Mouse (Mus musculus) layer of hippocampus, postnatal 36 days (tissue): Measurements from ENCODE around the gene Cacna2d4. TPM values are rescaled to one million over a fixed set of nuclear protein-coding genes. Genes with fewer than 3 reads are reported as not detected.
"Not testable (repeated sequence)": the region's sequence is repeated elsewhere in the genome, so short reads cannot be mapped to it uniquely, and the experiment has no call there.

Source experiments
- DNase-seq, 2 experiments: peaks; one replicate each; pipeline ENCODE4 v3.0.0; 2022
- total RNA-seq, 2 experiments: library from RNA; stranded (reverse); gene quantifications; 2 replicates each; pipeline ENCODE4 v1.2.3; 2021

The Cacna2d4 gene
- total RNA-seq, 2 experiments from 2014 or later = 0.78 to 1.4 TPM

GRCm38 (mm10) chr6:119347813-119348212, 111.5 kb downstream of the Cacna2d4 start:
- no peak for DNase-seq

DNA sequence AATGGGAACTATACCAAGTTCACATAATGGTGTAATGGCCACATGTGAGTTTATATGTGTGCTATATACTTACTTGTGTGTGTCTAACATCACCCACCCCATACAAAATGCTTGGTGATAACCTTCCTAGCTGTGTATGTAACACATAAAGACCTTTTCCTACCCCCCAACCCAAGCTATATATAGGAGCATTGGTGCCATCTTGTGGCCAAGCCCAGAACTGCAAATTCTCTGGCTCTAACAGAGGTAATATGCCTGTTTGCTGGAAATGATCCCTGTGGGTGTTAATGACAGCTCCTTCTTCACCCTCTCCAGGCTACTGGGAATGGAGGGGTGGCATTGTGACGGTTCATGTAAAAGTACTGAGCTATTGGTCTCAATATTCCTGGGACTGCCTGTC, 111.9 kb downstream of the Cacna2d4 start:
- peak; percentile 78 to 79 for DNase-seq

- no peak for DNase-seq
These were observed 114.4 kb downstream of the Cacna2d4 start for GRCm38 (mm10) chr6:119350703-119351198.

GRCm38 (mm10) chr6:119351656-119352055, 115.3 kb downstream of the Cacna2d4 start:
- DNase-seq = no peak

DNA sequence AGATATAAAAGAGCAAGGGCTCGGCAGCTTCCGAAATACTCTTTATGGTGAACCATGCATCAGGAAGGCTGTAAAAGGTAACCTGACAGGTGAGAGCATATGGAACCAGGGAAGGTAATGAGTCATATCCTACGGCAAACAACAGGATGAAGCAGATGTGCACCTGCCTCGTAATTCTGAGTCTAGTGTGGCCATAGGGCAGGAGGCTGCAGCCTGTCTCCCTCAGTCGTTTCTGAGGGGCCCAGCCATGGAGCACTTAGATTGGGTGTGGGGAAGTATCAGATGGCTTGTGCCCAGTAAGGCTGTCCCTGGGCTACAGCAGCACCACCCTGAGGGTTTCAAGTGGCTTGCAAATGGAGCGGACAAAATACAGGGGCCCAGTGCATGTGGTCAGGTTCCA, 116.2 kb downstream of the Cacna2d4 start:
- no peak for DNase-seq

- no peak for DNase-seq
These were observed 121.8 kb downstream of the Cacna2d4 start for GRCm38 (mm10) chr6:119358020-119358571.

- DNase-seq = not testable (repeated sequence)
These were observed 123.9 kb downstream of the Cacna2d4 start for GRCm38 (mm10) chr6:119360250-119360649.

GRCm38 (mm10) chr6:119360925-119361702, 124.8 kb downstream of the Cacna2d4 start:
- DNase-seq = no peak

DNA sequence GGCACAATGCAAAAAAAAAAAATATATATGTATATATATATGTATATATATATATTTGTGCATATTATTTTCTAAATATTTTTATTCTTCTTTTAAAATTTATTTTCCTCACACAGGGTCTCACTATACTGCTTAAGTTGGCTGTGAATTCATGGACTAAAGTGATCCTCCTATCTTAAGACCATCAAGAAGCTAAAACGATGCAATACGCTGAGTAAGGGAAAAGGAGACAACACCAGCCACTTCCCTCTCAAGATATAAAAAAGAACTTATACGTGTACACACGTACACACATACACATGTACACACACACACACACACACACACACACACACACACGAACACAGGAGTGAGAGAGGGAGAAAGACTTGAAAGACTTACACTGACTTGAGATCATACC, 127.3 kb downstream of the Cacna2d4 start:
- no peak for DNase-seq

DNA sequence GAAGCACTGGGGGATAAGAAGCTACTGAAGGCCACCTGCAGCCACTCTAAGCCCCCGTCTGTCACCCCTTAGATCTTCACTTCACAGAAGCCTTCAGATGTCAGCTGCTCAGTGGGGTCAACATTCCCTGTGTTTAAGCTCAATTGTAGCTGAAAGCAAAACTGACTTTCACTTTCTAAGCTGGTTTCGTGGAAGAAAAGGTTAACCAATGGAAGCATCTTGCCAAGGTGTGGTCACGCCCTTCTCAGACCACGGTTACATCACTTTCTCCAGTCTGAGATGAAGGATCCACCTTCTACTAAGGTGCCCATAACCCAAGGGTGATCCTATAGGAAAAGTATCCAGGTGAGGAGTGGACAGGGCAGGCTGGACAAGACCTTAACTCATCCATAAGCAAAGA, 130.5 kb downstream of the Cacna2d4 start:
- DNase-seq = not testable (repeated sequence)

- no peak for DNase-seq
These were observed 131.1 kb downstream of the Cacna2d4 start for GRCm38 (mm10) chr6:119367382-119367781.

- no peak for DNase-seq
These were observed 135.3 kb downstream of the Cacna2d4 start for GRCm38 (mm10) chr6:119371624-119372023.

- DNase-seq = no peak
These were observed 135.9 kb downstream of the Cacna2d4 start for GRCm38 (mm10) chr6:119372237-119372636.

DNA sequence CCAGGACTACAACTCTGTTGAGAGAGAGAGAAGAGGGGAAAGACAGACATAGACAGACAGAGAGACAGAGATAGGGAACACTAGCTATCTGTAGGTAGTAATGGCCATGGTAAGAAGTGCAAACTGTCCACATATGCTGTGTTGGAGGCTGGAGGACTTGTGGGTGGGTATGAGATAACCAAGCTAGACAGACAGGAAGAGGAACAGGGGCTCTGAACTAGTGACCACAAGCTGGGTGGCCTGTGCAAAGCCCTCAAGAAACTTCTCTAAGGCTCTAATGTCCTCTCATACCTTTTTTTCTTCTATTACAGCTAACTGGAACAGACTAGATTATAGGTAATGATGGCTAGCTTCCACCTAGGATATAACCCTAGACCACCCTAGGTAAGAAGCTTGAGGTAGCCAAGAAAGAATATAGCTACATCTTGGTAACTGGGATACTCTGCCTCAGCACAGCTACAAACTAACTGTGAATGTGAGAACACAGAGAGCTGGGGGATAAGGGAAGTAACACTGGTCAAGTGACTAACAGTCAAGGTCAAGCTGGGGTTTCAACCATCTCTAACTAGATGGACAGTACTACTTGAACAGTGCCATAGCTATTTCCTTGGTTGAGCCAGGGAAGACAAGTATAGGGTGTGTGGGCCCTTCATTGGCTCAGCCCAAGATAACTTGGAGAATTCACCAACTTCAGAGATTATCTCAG, 136.8 kb downstream of the Cacna2d4 start:
- DNase-seq = no peak

- DNase-seq = no peak
These were observed 138.7 kb downstream of the Cacna2d4 start for GRCm38 (mm10) chr6:119375035-119375434.

DNA sequence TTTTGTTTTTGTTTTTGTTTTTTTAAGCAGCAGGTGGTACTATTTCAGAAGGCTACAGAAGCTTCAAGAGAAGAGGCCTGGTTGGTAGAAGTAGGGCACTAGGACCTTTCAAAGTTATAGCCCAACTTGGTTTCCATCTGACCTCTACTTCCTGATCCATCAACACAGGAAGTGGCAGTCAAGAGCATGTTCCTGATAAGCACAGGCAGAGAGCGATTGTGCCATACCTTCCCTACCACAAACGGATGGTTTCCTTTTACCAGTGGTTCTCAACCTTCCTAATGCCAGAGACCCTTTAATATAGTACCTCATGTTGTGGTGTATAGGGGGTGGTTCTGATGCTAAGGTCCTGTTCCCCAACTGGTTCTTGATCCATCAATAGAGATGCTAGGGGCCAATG, 141.3 kb downstream of the Cacna2d4 start:
- DNase-seq = no peak

DNA sequence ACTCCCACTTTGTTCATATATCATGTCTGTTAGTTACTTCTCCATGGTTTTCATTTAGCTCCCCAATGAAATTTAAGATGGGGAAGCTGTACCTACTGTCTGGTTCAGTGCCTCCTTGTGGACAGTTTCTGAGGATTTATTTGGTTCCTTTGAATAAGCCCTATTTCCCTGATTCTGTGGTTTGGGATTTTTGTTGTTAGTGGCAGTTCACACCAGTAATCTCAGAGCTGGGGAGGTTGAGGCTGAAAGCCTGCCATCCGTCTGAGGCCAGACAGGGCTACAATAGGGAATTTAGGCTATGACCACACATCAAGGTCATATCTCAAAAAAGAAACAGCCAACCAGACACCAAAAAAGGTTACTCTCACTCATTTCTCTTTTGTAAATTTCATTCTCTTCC, 142.3 kb downstream of the Cacna2d4 start:
- DNase-seq = no peak

DNA sequence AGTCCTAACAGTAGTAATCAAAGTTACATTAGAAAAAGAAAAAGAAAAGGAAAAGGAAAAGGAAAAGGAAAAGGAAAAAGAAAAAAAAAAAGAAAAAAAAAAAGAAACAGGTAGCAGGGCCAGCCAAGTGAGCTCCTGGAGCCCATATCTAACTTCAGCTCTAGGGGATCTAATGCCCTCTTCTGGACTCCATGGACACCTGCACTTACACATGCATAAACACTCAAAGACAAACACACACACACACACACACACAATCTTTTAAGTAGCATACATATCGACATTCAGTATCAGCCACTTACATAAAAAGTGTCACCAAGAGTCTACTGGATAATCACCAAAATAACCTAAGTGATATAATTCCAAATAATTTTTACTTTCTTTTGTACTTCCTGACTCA, 149.3 kb downstream of the Cacna2d4 start:
- DNase-seq = no peak

DNA sequence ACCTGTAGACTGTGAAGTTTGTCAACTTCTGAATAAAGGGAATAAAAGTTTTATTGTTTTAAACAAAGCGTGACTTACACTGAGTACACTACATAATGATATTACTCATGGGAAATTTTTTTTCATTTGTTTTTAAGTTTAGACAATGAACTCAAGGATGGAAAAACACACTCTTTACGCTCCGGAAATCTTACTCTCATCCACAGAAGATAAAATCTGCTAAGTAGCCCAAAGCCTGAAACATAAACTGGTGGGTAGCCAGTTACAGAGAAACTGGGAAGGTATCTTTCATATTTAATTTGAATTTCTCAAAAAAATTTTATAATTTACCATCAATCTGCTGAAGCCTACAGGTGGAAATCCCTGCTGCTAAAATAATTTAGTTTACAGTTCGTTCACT, 150.1 kb downstream of the Cacna2d4 start:
- DNase-seq = no peak

DNA sequence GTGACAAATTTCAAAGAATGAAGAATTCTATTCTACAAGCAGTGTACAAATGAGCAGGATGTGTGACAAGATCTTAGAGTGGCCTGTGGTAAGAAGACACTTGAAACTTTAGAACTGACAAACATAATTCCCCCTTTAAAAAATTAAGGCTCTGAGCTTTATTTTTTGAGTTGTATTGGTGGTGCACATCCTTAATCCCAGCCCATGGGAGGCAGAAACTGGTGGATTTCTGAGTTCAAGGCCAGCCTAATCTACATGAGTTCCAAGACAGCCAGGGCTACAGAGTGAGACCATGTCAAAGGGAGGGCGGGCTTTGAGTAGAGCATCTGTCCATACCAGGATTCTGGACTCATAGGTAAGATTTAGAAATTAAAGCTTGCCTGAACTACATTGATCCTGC, 150.5 kb downstream of the Cacna2d4 start:
- no peak for DNase-seq

- peak; percentile 11 to 26 for DNase-seq
These were observed 151.7 kb downstream of the Cacna2d4 start for GRCm38 (mm10) chr6:119387801-119388649.

DNA sequence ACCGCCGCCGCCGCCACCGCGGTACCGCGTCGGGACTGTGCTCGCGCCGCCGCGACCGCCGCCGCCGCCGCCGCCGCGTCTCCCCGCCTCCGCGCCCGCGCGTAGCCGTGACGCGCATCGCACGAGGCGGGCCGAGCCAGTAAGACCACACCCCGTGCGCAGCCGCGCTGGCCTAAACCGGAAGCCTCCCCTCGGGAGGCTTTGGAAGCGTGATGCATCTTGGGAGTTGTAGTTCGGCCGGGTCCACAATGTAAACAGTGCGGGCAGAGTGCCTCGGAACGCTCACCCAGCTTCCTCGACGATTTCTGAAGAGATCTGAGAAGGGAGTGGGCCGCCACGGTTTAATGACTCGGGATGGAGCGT, 152.3 kb downstream of the Cacna2d4 start:
- peak; percentile 94 for DNase-seq

DNA sequence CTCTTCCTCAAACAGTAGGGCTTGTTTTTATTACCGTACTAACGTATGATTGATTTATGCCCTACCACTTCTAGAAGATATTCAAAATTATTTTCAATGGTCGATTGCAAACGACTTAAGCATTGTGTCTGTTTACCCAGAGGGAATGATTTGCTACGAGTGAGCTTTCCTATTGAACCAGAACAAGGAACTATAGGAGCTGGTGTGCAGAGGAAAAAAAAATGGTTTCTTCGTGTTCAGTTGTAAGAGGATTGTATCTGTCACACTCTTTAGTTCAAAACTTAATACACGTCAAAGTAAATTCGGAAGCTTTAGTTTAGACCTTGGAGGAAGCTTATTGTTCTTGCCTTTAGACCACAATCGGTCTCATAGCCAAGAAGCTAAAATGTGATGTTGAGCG, 152.8 kb downstream of the Cacna2d4 start:
- DNase-seq = no peak
